Mouse (Mus musculus) right cerebral cortex, adult 2 months (tissue): ENCODE measurements around the gene Cyb561d2.
"Not testable (repeated sequence)": the region's sequence is repeated elsewhere in the genome, so short reads cannot be mapped to it uniquely, and the experiment has no call there.

Source experiments
- DNase-seq, 2 experiments: peaks; one replicate each; pipeline ENCODE4 v3.0.0; 2021 to 2022; ENCODE audit warnings: low spot score in 2 of 2

The Cyb561d2 gene

GRCm38 (mm10) chr9:107541474-107542351, at the start of gene Cyb561d2, which contains the start of gene Nprl2:
Cyb561d2 (minus strand) TSS chr9:107542193.
Nprl2 (plus strand) TSS chr9:107542226.
- peak; percentile 95 for DNase-seq

GRCm38 (mm10) chr9:107590773-107591060, 48.7 kb upstream of the Cyb561d2 start:
- DNase-seq = no peak

DNA sequence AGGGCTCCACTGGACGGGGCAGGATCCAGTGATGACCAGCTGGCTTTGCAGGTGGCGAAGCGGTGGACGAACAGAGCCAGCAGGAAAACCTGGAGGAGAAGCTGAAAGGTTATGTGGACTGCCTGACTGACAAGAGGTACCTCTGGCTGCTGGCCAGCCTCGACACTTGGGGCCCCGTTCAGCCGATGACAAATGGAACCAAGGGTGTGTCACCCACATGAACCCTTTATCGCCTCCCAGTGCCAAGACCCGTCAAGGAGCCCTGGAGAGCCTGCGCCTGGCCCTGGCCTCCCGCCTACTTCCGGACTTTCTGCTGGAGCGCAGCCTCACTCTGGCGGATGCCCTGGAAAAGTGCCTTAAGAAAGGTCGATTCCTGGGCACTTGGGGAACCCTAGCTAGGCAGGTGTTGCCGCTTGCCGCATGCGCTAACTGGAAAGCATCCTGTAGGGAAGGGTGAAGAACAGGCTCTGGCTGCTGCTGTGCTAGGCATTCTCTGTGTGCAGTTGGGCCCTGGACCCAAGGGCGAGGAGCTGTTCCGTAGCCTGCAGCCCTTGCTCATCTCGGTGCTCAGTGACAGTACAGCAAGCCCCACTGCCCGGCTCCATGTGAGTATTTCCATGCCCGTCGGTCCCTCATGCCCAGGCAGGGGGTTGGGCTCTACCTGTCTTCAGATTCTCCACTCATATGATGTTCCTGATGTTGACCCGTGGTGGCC, 48.2 kb upstream of the Cyb561d2 start:
- no peak for DNase-seq

- DNase-seq = no peak
These were observed 46.0 kb upstream of the Cyb561d2 start for GRCm38 (mm10) chr9:107587833-107588639.

- DNase-seq = peak; percentile 99
These were observed 45.2 kb upstream of the Cyb561d2 start, which contains the start of gene Ifrd2 for GRCm38 (mm10) chr9:107586974-107587832. Ifrd2 (plus strand) TSS chr9:107587642.

- DNase-seq = no peak
These were observed 44.5 kb upstream of the Cyb561d2 start for GRCm38 (mm10) chr9:107586504-107586903.

- DNase-seq = no peak
These were observed 41.2 kb upstream of the Cyb561d2 start for GRCm38 (mm10) chr9:107583174-107583573.

DNA sequence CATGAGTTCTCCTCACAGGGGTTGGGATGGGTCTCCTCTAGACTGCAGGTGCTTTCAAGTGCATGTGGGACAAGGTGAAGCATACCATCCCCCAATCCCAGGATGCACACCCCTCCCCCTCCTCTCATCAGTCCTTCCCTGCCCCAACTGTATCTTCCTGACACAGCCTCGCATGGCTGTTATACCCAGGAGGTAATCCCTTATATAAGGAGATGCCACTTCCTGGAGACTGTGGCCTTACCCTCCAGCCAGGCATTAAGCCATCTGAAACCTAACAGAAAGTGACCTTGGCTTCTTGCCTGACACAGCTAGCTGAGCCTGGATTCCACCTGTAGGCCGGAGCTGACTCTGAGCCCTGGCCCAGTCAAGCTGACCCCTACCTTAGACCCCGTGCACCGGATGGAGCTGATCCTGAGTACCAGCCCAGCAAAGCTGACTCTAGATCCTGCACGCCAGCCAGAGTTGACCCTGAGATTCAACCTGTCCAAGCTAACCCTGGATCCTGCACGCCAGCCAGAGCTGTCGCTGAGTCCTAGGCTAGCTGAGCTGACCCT, 40.6 kb upstream of the Cyb561d2 start:
- no peak for DNase-seq

GRCm38 (mm10) chr9:107581584-107581983, 39.6 kb upstream of the Cyb561d2 start:
- DNase-seq = no peak

GRCm38 (mm10) chr9:107580501-107581317, 38.7 kb upstream of the Cyb561d2 start, which contains the start of gene Hyal3:
Hyal3 (plus strand) TSS chr9:107580818.
- peak; percentile 89 to 91 for DNase-seq

- DNase-seq = no peak
These were observed 37.3 kb upstream of the Cyb561d2 start for GRCm38 (mm10) chr9:107579023-107579900.

DNA sequence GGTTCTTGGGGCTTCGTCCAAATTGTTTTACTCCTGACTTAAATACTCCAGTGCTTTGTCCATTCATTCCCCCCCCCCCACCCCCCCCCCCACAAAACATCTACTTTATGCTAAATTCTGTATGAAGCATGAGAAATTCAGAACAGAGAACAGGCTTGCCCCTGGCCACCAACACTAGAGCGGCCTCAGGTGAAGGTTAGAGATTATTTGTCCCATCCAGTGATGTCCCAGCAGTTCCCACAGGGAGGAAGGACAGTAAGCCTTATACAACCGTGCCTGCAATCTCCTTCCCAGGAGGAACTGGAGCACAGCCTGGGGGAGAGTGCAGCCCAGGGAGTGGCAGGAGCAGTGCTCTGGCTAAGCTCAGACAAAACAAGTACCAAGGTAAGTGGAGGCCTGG, 36.6 kb upstream of the Cyb561d2 start, which contains the start of gene Naa80:
Naa80 (plus strand) TSS at position 301 of the 400 bp plus-strand sequence.
- no peak for DNase-seq

DNA sequence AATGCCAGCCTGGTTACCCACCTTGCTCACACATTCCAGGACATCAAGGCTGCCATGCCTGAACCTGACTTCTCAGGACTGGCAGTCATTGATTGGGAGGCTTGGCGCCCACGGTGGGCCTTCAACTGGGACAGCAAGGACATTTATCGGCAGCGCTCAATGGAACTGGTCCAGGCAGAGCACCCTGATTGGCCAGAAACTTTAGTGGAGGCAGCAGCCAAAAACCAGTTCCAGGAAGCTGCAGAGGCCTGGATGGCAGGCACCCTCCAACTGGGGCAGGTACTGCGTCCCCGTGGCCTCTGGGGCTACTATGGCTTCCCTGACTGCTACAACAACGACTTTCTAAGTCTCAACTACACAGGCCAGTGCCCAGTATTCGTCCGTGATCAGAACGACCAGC, 35.9 kb upstream of the Cyb561d2 start:
- no peak for DNase-seq

GRCm38 (mm10) chr9:107576357-107577107, 34.5 kb upstream of the Cyb561d2 start, which contains the start of gene Hyal1:
Hyal1 (plus strand) TSS chr9:107576927.
- no peak for DNase-seq

- DNase-seq = no peak
These were observed 33.8 kb upstream of the Cyb561d2 start for GRCm38 (mm10) chr9:107575579-107576356.

DNA sequence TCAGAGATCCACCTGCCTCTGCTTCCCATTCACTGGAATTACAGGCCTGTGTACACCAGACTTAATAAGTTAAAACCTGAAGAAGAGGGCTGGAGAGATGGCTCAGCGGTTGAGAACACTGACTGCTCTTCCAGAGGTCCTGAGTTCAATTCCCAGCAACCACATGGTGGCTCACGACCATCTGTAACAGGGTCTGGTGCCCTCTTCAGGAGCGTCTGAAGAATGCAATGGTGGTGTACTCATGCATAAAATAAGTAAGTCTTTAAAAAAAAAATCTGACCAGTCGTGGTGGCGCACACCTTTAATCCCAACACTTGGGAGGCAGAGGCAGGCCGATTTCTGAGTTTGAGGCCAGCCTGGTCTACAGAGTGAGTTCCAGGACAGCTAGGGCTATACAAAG, 31.8 kb upstream of the Cyb561d2 start:
- DNase-seq = not testable (repeated sequence)

DNA sequence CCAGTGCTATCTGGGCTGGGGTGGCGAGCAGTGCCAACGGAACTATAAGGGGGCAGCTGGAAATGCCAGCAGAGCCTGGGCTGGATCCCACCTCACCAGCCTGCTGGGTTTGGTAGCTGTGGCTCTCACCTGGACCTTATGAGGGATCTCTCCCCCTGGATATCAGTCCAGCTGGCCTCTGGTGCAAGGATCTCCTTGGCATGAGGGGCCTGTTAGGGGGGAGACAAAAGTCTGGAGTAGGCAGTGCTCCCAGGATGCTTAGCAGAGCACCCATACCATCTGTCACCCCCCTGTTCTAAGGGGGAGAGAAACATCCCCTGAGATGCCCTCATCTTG, 30.3 kb upstream of the Cyb561d2 start:
- no peak for DNase-seq
